Mouse (Mus musculus) heart, adult 11 months (tissue): ENCODE measurements at regions not wholly inside any gene's neighbourhood (a gene's known extent, or its start where the extent isn't known, plus 50 kb on each side); places are given as distances from the start of the nearest gene placed in this dataset.

Experiments
- DNase-seq: peaks from one replicate; pipeline ENCODE4 v3.0.0; 2022

- DNase-seq, result peak; percentile 70
Measured at GRCm38 (mm10) chr2:17946047-17946446, 50.7 kb downstream of the H2al2a start.

- peak; percentile 56 for DNase-seq
Measured at GRCm38 (mm10) chr2:17945369-17945915, 51.3 kb downstream of the H2al2a start.

GRCm38 (mm10) chr2:17943506-17943905, 53.3 kb downstream of the H2al2a start:
- DNase-seq, result peak; percentile 68

- DNase-seq, result peak; percentile 28
Measured at GRCm38 (mm10) chr2:17942528-17943387, 54.0 kb downstream of the H2al2a start.

- DNase-seq, result peak; percentile 27
Measured at GRCm38 (mm10) chr2:17941921-17942320, 54.8 kb downstream of the H2al2a start.

GRCm38 (mm10) chr2:17939857-17940848, 56.6 kb downstream of the H2al2a start:
- peak; percentile 52 for DNase-seq

GRCm38 (mm10) chr2:17939183-17939856, 57.4 kb downstream of the H2al2a start:
- DNase-seq, result peak; percentile 11

GRCm38 (mm10) chr2:17936527-17937139, 60.1 kb downstream of the H2al2a start:
- peak; percentile 52 for DNase-seq

- DNase-seq, result peak; percentile 55
Measured at GRCm38 (mm10) chr2:17935916-17936315, 60.8 kb downstream of the H2al2a start.

GRCm38 (mm10) chr2:17935466-17935865, 61.3 kb downstream of the H2al2a start:
- peak; percentile 76 for DNase-seq

GRCm38 (mm10) chr2:17934610-17935009, 62.1 kb downstream of the H2al2a start:
- DNase-seq, result peak; percentile 74

- peak; percentile 75 for DNase-seq
Measured at GRCm38 (mm10) chr2:17932932-17933790, 63.6 kb downstream of the H2al2a start.

GRCm38 (mm10) chr2:17932426-17932931, 64.3 kb downstream of the H2al2a start:
- peak; percentile 82 for DNase-seq

- peak; percentile 86 for DNase-seq
Measured at GRCm38 (mm10) chr2:17931881-17932280, 64.9 kb downstream of the H2al2a start.

- DNase-seq, result peak; percentile 70
Measured at GRCm38 (mm10) chr2:17918861-17919648, 77.7 kb downstream of the H2al2a start.

GRCm38 (mm10) chr2:17917238-17917946, 79.4 kb downstream of the H2al2a start:
- DNase-seq, result peak; percentile 65

- DNase-seq, result peak; percentile 46
Measured at GRCm38 (mm10) chr2:17902616-17903015, 94.1 kb downstream of the H2al2a start.

GRCm38 (mm10) chr2:17900202-17900601, 96.6 kb downstream of the H2al2a start:
- DNase-seq, result no peak

- no peak for DNase-seq
Measured at GRCm38 (mm10) chr2:17898780-17899179, 98.0 kb downstream of the H2al2a start.
